Mouse (Mus musculus): ENCODE measurements around the gene Ppara.

GRCm38 (mm10) chr15:85755214-85755613 lies 20.4 kb downstream of the Ppara start:
- no peak for TF ChIP-seq CTCF (IDR thresholded peaks at IDR 0.05; ENCODE audit: borderline replicate concordance, insufficient read depth, low read depth, low read length)
- no peak for TF ChIP-seq POLR2A (IDR thresholded peaks at IDR 0.05; ENCODE audit: borderline replicate concordance, insufficient read depth, low read length)
